Mouse (Mus musculus): ENCODE measurements around the gene Tenm3. TPM values are rescaled to one million over a fixed set of nuclear protein-coding genes. Genes with fewer than 3 reads are reported as not detected.

Tenm3 gene
- total and polyA plus RNA-seq, 2 experiments from 2014 or later, result 25.0 to 160 TPM

GRCm38 (mm10) chr8:48604190-48604897 is 239.4 kb downstream of the Tenm3 start:
- no peaks in the 10 kb centered on the region for H3K9me3 ChIP-seq (ENCODE audit: low read length)
- no peak overlapping the region for H3K27ac ChIP-seq (ENCODE audit: low read depth, low read length)
- TF ChIP-seq CTCF (IDR thresholded peaks at IDR 0.05), result no peak
- no peak overlapping the region for H3K9ac ChIP-seq (replicated peaks; ENCODE audit: low read length, poor library complexity, severe bottlenecking)
- 90% methylated on average over 10 of the region's 10 CpGs for WGBS
- H3K4me1 ChIP-seq (ENCODE audit: insufficient read depth, low read length), result no peaks in the 10 kb centered on the region
- H3K27me3 ChIP-seq (ENCODE audit: insufficient read depth, low read length), result no peaks in the 10 kb centered on the region
- no peak overlapping the region for H3K4me3 ChIP-seq (ENCODE audit: low read depth, low read length)
- no peak overlapping the region for H3K4me2 ChIP-seq (ENCODE audit: low read depth, low read length, poor library complexity, severe bottlenecking)
- no peaks in the 10 kb centered on the region for H3K36me3 ChIP-seq (ENCODE audit: insufficient read depth, low read length)
- no peak for ATAC-seq (ENCODE audit: low FRiP score)
- DNase-seq (ENCODE audit: low spot score), result no peak

DNA sequence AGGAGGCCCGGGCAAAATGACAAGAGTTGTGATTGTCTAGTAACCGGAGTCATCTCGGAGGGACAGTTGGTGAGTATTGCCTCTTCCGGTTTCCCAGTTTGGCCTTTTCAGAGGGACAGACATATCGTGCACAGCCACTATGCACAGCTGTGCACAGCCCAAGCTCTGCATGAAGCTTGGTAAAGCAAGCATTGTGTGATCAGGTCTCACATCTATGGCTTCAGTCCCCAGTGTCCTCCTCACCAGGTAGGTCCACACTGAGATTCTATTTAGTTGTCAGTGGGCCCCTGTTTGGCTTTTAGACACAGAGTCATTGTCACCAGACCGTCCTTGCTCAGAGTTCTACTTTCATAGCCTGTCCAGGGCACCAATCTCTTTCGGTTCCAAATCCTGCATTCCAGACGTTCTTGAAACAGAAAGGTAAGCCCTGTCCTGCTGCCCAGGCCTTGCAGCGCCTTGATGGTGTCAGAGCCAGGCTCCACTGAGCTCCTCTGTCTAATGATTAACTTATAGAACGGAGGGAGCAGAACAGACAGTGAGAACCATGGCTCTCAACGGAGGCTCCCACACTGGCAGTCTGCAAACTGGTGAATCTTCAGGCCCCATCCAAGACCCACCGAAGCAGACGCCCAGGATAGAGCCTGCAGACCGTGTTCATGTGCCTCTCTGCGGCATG is 240.4 kb downstream of the Tenm3 start:
- Histone ChIP-seq H3K4me2 (ENCODE audit: low read depth, low read length, poor library complexity, severe bottlenecking) (no peak overlapping the region), H3K27me3 (ENCODE audit: insufficient read depth, low read length) (no peaks in the 10 kb centered on the region), H3K27ac (ENCODE audit: low read depth, low read length) (no peak overlapping the region), H3K4me1 (ENCODE audit: insufficient read depth, low read length) (no peaks in the 10 kb centered on the region), H3K9ac (replicated peaks; ENCODE audit: low read length, poor library complexity, severe bottlenecking) (no peak overlapping the region), H3K4me3 (ENCODE audit: low read depth, low read length) (no peak overlapping the region), H3K36me3 (ENCODE audit: insufficient read depth, low read length) (no peaks in the 10 kb centered on the region), H3K9me3 (ENCODE audit: low read length) (no peaks in the 10 kb centered on the region)
- TF ChIP-seq CTCF (IDR thresholded peaks at IDR 0.05), result no peak
- WGBS, result 90% methylated on average over 15 of the region's 15 CpGs
- ATAC-seq (ENCODE audit: low FRiP score) (no peak), DNase-seq (ENCODE audit: low spot score) (no peak)

- no peak overlapping the region for H3K4me3 ChIP-seq (ENCODE audit: low read depth, low read length)
- 96% methylated on average over 4 of the region's 4 CpGs for WGBS
- H3K27ac ChIP-seq (ENCODE audit: low read depth, low read length), result no peak overlapping the region
- H3K4me1 ChIP-seq (ENCODE audit: insufficient read depth, low read length), result no peaks in the 10 kb centered on the region
- DNase-seq (ENCODE audit: low spot score), result no peak
- no peak for TF ChIP-seq CTCF (IDR thresholded peaks at IDR 0.05)
- ATAC-seq (ENCODE audit: low FRiP score), result no peak
- no peaks in the 10 kb centered on the region for H3K27me3 ChIP-seq (ENCODE audit: insufficient read depth, low read length)
- H3K36me3 ChIP-seq (ENCODE audit: insufficient read depth, low read length), result no peaks in the 10 kb centered on the region
- no peak overlapping the region for H3K9ac ChIP-seq (replicated peaks; ENCODE audit: low read length, poor library complexity, severe bottlenecking)
- H3K4me2 ChIP-seq (ENCODE audit: low read depth, low read length, poor library complexity, severe bottlenecking), result no peak overlapping the region
- no peaks in the 10 kb centered on the region for H3K9me3 ChIP-seq (ENCODE audit: low read length)
Measured at GRCm38 (mm10) chr8:48601621-48602020, 242.1 kb downstream of the Tenm3 start.

- Histone ChIP-seq H3K9me3 (ENCODE audit: low read length) (no peaks in the 10 kb centered on the region), H3K4me1 (ENCODE audit: insufficient read depth, low read length) (no peaks in the 10 kb centered on the region), H3K9ac (replicated peaks; ENCODE audit: low read length, poor library complexity, severe bottlenecking) (no peak overlapping the region), H3K4me3 (ENCODE audit: low read depth, low read length) (no peak overlapping the region), H3K27ac (ENCODE audit: low read depth, low read length) (no peak overlapping the region), H3K36me3 (ENCODE audit: insufficient read depth, low read length) (no peaks in the 10 kb centered on the region), H3K27me3 (ENCODE audit: insufficient read depth, low read length) (no peaks in the 10 kb centered on the region), H3K4me2 (ENCODE audit: low read depth, low read length, poor library complexity, severe bottlenecking) (no peak overlapping the region)
- ATAC-seq (ENCODE audit: low FRiP score) (no peak), DNase-seq (ENCODE audit: low spot score) (no peak)
- no peak for TF ChIP-seq CTCF (IDR thresholded peaks at IDR 0.05)
- 85% methylated on average over 4 of the region's 4 CpGs for WGBS
Measured at GRCm38 (mm10) chr8:48599028-48599427, 244.7 kb downstream of the Tenm3 start.

- no peaks in the 10 kb centered on the region for H3K36me3 ChIP-seq (ENCODE audit: insufficient read depth, low read length)
- H3K27ac ChIP-seq (ENCODE audit: low read depth, low read length), result no peak overlapping the region
- H3K9ac ChIP-seq (replicated peaks; ENCODE audit: low read length, poor library complexity, severe bottlenecking), result no peak overlapping the region
- no peak for TF ChIP-seq CTCF (IDR thresholded peaks at IDR 0.05)
- H3K4me3 ChIP-seq (ENCODE audit: low read depth, low read length), result no peak overlapping the region
- ATAC-seq (ENCODE audit: low FRiP score), result no peak
- no peaks in the 10 kb centered on the region for H3K4me1 ChIP-seq (ENCODE audit: insufficient read depth, low read length)
- no peak overlapping the region for H3K4me2 ChIP-seq (ENCODE audit: low read depth, low read length, poor library complexity, severe bottlenecking)
- 47% methylated on average over 14 of the region's 14 CpGs for WGBS
- H3K9me3 ChIP-seq (ENCODE audit: low read length), result no peaks in the 10 kb centered on the region
- no peak for DNase-seq (ENCODE audit: low spot score)
- H3K27me3 ChIP-seq (ENCODE audit: insufficient read depth, low read length), result no peaks in the 10 kb centered on the region
Measured at GRCm38 (mm10) chr8:48596332-48596731, 247.4 kb downstream of the Tenm3 start.

GRCm38 (mm10) chr8:48591818-48592217 is 251.9 kb downstream of the Tenm3 start:
- H3K27me3 ChIP-seq (ENCODE audit: insufficient read depth, low read length), result no peaks in the 10 kb centered on the region
- H3K4me3 ChIP-seq (ENCODE audit: low read depth, low read length), result no peak overlapping the region
- H3K9me3 ChIP-seq (ENCODE audit: low read length), result no peaks in the 10 kb centered on the region
- H3K9ac ChIP-seq (replicated peaks; ENCODE audit: low read length, poor library complexity, severe bottlenecking), result no peak overlapping the region
- WGBS, result 30% methylated on average over 5 of the region's 5 CpGs
- TF ChIP-seq CTCF (IDR thresholded peaks at IDR 0.05), result no peak
- H3K4me1 ChIP-seq (ENCODE audit: insufficient read depth, low read length), result no peaks in the 10 kb centered on the region
- no peaks in the 10 kb centered on the region for H3K36me3 ChIP-seq (ENCODE audit: insufficient read depth, low read length)
- no peak overlapping the region for H3K27ac ChIP-seq (ENCODE audit: low read depth, low read length)
- no peak overlapping the region for H3K4me2 ChIP-seq (ENCODE audit: low read depth, low read length, poor library complexity, severe bottlenecking)
- DNase-seq (ENCODE audit: low spot score), result no peak
- no peak for ATAC-seq (ENCODE audit: low FRiP score)
